Mouse (Mus musculus) hindbrain, embryonic 16.5 days (tissue): ENCODE data around the gene Nob1. TPM values are rescaled to one million over a fixed set of nuclear protein-coding genes. Genes with fewer than 3 reads are reported as not detected.

Experiments
- ATAC-seq: fragments of 200-750 bp; cut with Nextera tagmentation; 2 replicates; pipeline ENCODE4 v1.8.0; 2017; ENCODE audit warnings: moderate TSS enrichment, moderate library complexity
- H3K27ac ChIP-seq: fragments of 300-500 bp; sonication (generic); 2 replicates; pipeline ENCODE4 v1.5.1; 2014; ENCODE audit warnings: low read depth, mild to moderate bottlenecking, control low read depth, low read length, moderate library complexity
- H3K27me3 ChIP-seq: fragments of 300-500 bp; sonication (generic); replicated peaks from 2 replicates; pipeline ENCODE4 v1.6.1; 2014; ENCODE audit warnings: low read length; ENCODE audit not compliant: control insufficient read depth, insufficient read depth
- H3K36me3 ChIP-seq: fragments of 300-500 bp; sonication (generic); 2 replicates; pipeline ENCODE4 v1.6.1; 2014; ENCODE audit warnings: mild to moderate bottlenecking, low read length, moderate library complexity, mixed read lengths; ENCODE audit not compliant: control insufficient read depth, insufficient read depth
- H3K4me1 ChIP-seq: fragments of 300-500 bp; sonication (generic); 2 replicates; pipeline ENCODE4 v1.6.1; 2014; ENCODE audit warnings: low read depth, low read length; ENCODE audit not compliant: control insufficient read depth, insufficient read depth
- H3K4me2 ChIP-seq: fragments of 300-500 bp; sonication (generic); 2 replicates; pipeline ENCODE4 v1.6.1; 2014; ENCODE audit warnings: mild to moderate bottlenecking, low read length, control low read depth, moderate library complexity
- H3K4me3 ChIP-seq: fragments of 300-500 bp; sonication (generic); 2 replicates; pipeline ENCODE4 v1.5.1; 2014; ENCODE audit warnings: mild to moderate bottlenecking, low read length, control low read depth, moderate library complexity
- H3K9ac ChIP-seq: fragments of 300-500 bp; sonication (generic); 2 replicates; pipeline ENCODE4 v1.6.1; 2014; ENCODE audit warnings: low read depth, mild to moderate bottlenecking, control low read depth, low read length, moderate library complexity
- H3K9me3 ChIP-seq: fragments of 300-500 bp; sonication (generic); 2 replicates; pipeline ENCODE4 v1.6.1; 2014; ENCODE audit warnings: mild to moderate bottlenecking, low read length, moderate library complexity; ENCODE audit not compliant: control insufficient read depth
- WGBS: fragments of 180-500 bp; shearing (Covaris S2); extraction: QIAGEN DNeasy Blood & Tissue Kit; methylation state at CpG from one replicate; pipeline ENCODE4 v1.1.7; 2014; 5-methylcytosine and 5-hydroxymethylcytosine counted together
- polyA plus RNA-seq: library from polyadenylated mRNA; unstranded; fragments of >200 nt; fragmentation: Nextera tagmentation; extraction: Ambion mirVana; gene quantifications from 2 replicates; pipeline ENCODE4 v1.2.1, GENCODE M21; 2015

The Nob1 gene
- polyA plus RNA-seq, 1 experiment from 2014 or later: 64.2 TPM

DNA sequence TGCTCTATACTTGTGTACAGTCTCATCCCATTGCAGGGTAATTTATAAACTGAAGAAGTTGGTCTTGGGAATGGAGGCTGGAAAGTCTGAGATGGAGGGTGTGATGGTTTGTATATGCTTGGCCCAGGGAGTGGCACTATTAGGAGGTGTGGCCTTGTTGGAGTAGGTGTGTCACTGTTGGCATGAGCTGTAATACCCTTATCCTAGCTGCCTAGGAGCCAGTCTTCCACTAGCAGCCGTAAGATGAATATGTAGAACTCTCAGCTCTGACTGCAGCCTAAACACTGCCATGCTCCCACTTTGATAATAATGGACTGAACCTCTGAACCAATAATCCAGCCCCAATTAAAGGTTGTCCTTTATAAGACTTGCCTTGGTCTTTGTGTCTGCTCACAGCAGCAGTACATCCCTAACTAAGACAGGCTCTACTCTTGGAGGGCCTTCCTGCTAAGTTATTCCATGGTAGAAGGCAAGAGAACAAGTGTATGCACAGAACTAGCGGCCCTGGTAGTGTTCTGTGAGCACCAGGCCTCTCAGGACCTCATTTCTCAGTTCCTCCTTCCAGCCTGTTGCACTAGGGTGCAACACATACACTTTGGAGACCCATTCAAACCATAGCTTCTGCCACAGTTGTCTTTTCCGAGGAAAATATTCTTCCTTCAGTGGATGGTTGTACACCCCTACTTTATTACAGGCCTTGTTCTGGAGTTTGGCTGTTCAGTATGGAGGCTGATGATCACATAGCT lies 15.2 kb upstream of the Nob1 start:
- no peaks in the 10 kb centered on the region for H3K9me3 ChIP-seq
- no peaks in the 10 kb centered on the region for H3K27me3 ChIP-seq
- H3K9ac ChIP-seq: no peak overlapping the region
- no peaks in the 10 kb centered on the region for H3K36me3 ChIP-seq
- 90% methylated on average over 3 of the region's 3 CpGs for WGBS
- H3K27ac ChIP-seq: no peak overlapping the region
- ATAC-seq: no peak
- no peak overlapping the region for H3K4me2 ChIP-seq
- peaks cover 13% of the 10 kb centered on the region for H3K4me1 ChIP-seq
- no peak overlapping the region for H3K4me3 ChIP-seq

DNA sequence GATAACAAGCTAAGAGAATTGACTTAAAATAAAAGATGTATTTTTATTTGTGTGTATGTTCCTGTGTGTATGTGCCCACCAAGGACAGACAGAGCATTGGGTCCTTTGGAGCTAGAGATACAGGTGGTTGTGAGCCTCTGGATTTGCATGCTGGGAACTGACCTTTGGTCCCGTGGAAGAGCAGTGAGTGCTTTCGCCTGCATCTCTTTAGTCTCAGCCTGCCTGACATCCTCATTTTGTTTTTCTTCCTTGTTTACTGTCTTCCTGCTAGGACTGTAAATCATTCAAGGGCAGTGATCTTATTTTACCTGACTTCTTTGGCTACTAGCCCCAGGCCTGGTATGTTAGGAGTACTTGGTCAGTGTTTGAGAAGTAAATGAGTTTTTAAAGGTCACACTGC lies 12.9 kb upstream of the Nob1 start:
- Histone ChIP-seq H3K4me3 (no peak overlapping the region), H3K9ac (no peak overlapping the region), H3K36me3 (no peaks in the 10 kb centered on the region), H3K27ac (no peak overlapping the region), H3K9me3 (no peaks in the 10 kb centered on the region), H3K27me3 (no peaks in the 10 kb centered on the region), H3K4me2 (no peak overlapping the region), H3K4me1 (peaks cover 13% of the 10 kb centered on the region)
- no peak for ATAC-seq
- 62% methylated on average over 2 of the region's 2 CpGs for WGBS

DNA sequence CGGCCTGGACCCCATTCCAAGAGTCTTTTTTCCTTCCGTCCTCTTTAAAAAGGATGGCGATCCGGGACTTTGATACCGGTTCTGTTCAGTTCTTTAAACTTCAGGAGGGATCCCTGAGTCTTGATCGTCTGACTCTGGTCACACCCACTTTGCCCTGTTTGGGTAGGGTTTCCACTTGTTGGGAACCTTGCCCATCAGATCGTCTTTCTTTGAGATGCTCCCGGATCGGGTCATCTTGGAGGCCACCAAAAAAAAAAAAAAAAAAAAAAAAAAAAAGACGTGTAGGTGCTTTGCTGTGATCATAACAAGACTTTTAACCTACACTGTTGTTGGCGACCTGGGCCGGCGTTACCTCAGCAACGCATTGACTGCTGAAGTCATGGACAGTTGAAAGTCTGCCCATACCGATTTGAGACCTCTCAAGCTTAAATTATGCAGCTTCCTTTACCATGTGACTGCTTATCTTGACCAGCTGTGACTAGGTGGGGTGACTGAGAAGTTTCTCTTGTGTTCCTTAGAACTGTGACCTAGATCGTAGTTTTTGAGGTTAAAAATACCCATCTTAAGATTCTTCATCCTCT lies 12.1 kb upstream of the Nob1 start:
- Histone ChIP-seq H3K36me3 (no peaks in the 10 kb centered on the region), H3K9ac (peak overlapping the region; percentile 94), H3K4me3 (peak overlapping the region; percentile 93), H3K27ac (peak overlapping the region; percentile 92), H3K4me2 (peak overlapping the region; percentile 79), H3K27me3 (no peaks in the 10 kb centered on the region), H3K4me1 (peaks cover 13% of the 10 kb centered on the region), H3K9me3 (no peaks in the 10 kb centered on the region)
- WGBS: 9% methylated on average over 16 of the region's 16 CpGs
- ATAC-seq: peak; percentile 18; the same call in 1 of the 2 replicates

DNA sequence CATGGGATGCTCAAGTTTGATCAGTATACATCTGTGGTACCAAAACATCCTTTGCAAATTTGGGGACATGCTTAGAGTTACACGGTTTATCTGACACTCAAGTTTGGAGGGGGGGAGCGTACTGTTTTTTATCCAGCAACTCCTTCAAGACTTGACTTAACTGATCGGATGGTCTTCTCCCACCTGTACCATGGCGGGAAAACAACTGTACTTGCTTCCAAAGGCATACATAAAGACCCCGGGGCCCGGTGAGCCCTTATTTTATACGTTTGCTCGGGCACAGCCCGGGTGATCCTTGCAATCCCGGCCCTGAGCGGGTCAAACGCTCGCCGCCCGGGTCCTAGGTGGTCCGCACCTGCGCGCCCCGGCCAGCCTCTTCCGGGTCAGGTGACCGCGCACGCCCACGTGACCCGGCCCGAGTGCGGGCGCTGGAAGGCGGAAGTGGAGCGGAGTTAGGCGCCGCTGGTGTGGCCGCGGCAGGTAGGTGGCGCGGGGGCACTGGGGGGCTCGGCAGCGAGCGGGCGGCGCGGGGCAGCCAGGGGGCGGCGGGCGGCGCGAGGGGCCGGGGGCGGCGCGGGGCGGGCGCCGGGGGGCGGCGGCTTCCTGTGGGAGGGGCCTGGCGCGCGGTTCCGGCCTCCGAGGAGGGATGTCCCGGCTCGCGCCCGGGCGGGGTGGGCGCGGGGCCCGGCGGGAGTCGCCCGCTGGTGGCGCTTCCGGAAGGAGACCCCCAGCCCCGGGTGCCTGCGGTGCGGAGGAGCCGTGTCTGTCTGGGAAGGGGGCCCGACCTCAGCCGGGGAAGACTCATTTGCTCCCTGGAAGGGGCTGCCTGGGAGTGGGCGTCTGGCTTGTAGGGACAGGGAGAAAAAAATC lies 11.3 kb upstream of the Nob1 start, which contains the start of gene Wwp2:
TSS of gene Wwp2 (plus strand) at position 404 of the 870 bp plus-strand sequence.
- peak within 1 kb of the TSS; percentile 92 for H3K27ac ChIP-seq
- H3K4me1 ChIP-seq: peaks cover 13% of the 10 kb centered on the region
- peak within 1 kb of the TSS; percentile 79 for H3K4me2 ChIP-seq
- no peaks in the 10 kb centered on the region for H3K9me3 ChIP-seq
- peak within 1 kb of the TSS; percentile 93 for H3K4me3 ChIP-seq
- peak within 1 kb of the TSS; percentile 94 for H3K9ac ChIP-seq
- no peaks in the 10 kb centered on the region for H3K36me3 ChIP-seq
- no peaks in the 10 kb centered on the region for H3K27me3 ChIP-seq
- under 1% methylated on average over 47 of the region's 81 CpGs for WGBS
- peak; percentile 94 for ATAC-seq

DNA sequence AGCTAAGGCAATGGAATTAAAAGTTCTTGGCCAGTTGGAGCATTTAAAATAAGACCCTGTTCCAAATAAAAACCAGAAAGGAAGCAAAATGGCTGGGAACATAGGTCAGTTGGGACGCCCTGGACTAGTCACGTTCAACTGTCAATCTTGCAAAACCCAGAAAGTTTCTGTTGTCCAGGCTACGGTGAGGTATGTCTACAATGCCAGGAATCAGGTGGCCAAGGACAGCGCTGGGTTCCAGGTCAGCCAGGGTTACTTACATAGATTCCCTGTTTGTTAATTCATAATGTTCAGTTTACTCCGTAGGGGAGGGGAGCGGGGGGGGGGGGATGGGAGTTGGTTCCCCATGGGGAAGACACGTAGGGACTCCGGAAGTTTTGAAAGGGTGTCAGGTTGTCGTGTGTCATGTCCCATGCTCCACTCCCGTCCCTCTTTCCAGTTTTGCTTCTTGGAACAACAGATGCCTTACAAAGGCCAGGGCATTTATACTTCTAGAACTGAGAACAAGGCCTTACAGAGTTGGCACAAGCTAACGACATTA lies 10.6 kb upstream of the Nob1 start:
- no peaks in the 10 kb centered on the region for H3K27me3 ChIP-seq
- H3K9me3 ChIP-seq: no peaks in the 10 kb centered on the region
- no peak overlapping the region for H3K27ac ChIP-seq
- H3K4me2 ChIP-seq: peak overlapping the region; percentile 67
- peak overlapping the region; percentile 93 for H3K4me3 ChIP-seq
- no peak for ATAC-seq
- no peaks in the 10 kb centered on the region for H3K36me3 ChIP-seq
- 25% methylated on average over 11 of the region's 11 CpGs for WGBS
- H3K9ac ChIP-seq: peak overlapping the region; percentile 94
- peaks cover 13% of the 10 kb centered on the region for H3K4me1 ChIP-seq

DNA sequence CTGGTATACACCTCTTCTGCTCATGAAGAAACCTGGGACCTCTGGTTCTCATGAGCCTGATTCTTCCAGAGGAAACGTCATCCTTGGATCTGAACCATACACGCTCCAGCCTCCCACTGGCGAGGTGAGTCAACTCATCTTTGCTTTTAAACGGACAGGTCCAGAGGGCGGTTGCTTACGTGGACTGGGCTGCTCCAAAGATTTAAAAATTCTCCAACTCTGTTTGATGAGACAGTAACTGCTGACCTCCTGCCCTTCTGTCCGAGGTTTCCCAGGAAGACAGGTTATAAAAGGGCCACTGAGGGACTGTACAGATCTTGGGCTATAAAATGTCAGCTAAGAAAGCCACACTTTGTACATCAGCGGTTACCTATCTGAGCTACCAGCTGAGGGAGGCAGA lies 6.0 kb upstream of the Nob1 start:
- no peak overlapping the region for H3K9ac ChIP-seq
- ATAC-seq: no peak
- H3K36me3 ChIP-seq: no peaks in the 10 kb centered on the region
- H3K4me2 ChIP-seq: no peak overlapping the region
- H3K27ac ChIP-seq: no peak overlapping the region
- no peaks in the 10 kb centered on the region for H3K9me3 ChIP-seq
- WGBS: 89% methylated on average over 8 of the region's 8 CpGs
- H3K27me3 ChIP-seq: no peaks in the 10 kb centered on the region
- no peak overlapping the region for H3K4me3 ChIP-seq
- peaks cover 4% of the 10 kb centered on the region for H3K4me1 ChIP-seq

DNA sequence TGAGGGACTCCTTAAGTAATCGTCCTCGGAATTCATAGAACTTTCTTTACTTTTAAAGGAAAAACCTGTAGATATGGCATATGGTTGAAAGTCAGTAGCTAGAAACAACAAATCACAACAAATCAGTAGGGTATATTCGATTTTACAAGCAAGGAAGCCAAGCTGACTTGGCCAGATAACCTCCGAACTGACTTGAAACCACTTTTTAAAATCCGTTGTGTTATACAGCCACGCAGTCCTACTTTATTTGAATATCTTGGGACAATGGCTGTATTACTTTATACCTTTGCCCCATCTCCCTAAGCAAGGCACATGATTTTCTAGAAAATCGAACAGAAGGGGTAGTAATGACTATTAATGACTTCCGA lies 363 bp upstream of the Nob1 start:
- Histone ChIP-seq H3K27me3 (no peaks in the 10 kb centered on the region), H3K4me3 (peak overlapping the region; percentile 90; the same call in 1 of the 2 replicates), H3K9ac (no peak overlapping the region), H3K27ac (no peak overlapping the region), H3K4me2 (peak overlapping the region; percentile 19; the same call in 1 of the 2 replicates), H3K9me3 (no peaks in the 10 kb centered on the region), H3K36me3 (peaks cover 13% of the 10 kb centered on the region; the same call in 1 of the 2 replicates), H3K4me1 (peaks cover 14% of the 10 kb centered on the region)
- WGBS: 47% methylated on average over 8 of the region's 8 CpGs
- ATAC-seq: no peak

DNA sequence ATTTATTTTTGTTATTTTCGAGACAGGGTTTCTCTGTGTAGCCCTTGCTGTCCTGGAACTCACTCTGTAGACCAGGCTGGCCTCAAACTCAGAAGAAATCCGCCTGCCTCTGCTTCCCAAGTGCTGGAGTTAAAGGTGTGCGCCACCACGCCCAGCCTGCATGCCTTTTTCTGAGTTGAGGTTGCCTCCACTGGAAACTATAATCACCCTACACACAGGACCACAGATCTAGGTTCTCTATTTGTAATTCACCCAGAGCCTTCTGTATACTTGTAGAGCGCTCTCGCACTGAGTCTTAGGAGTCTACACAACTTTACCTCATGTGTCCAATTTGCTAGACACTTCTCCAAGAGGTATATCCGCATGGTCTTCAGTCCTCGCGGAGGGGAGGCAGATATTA lies 675 bp downstream of the Nob1 start:
- Histone ChIP-seq H3K27ac (no peak overlapping the region), H3K4me1 (peaks cover 14% of the 10 kb centered on the region), H3K4me2 (peak overlapping the region; percentile 80), H3K9me3 (no peaks in the 10 kb centered on the region), H3K36me3 (peaks cover 21% of the 10 kb centered on the region; the same call in 1 of the 2 replicates), H3K9ac (peak overlapping the region; percentile 89), H3K27me3 (no peaks in the 10 kb centered on the region), H3K4me3 (peak overlapping the region; percentile 90)
- no peak for ATAC-seq
- WGBS: 37% methylated on average over 9 of the region's 9 CpGs
